Mouse (Mus musculus) adrenal gland, adult 18-20 months (tissue): ENCODE measurements around the gene Wwox. TPM values are rescaled to one million over a fixed set of nuclear protein-coding genes. Genes with fewer than 3 reads are reported as not detected.

ENCODE experiments used
- DNase-seq, 2 experiments: peaks; one replicate each; pipeline ENCODE4 v3.0.0; 2021 to 2022; ENCODE audit warnings: low spot score in 2 of 2
- total RNA-seq, 2 experiments: library from RNA; stranded (reverse); gene quantifications; 1 replicate in 1 of 2; 2 replicates in 1 of 2; pipeline ENCODE4 v1.2.3; 2021

Gene Wwox
- total RNA-seq, 2 experiments from 2014 or later: 26.9 to 27.0 TPM

GRCm38 (mm10) chr8:114716546-114717255 lies 277.2 kb downstream of the Wwox start:
- DNase-seq: peak in 1 of 2 experiments; percentile 15

GRCm38 (mm10) chr8:114718821-114719220 lies 279.4 kb downstream of the Wwox start:
- DNase-seq: no peak

GRCm38 (mm10) chr8:114722611-114723010 lies 283.2 kb downstream of the Wwox start:
- DNase-seq: no peak

GRCm38 (mm10) chr8:114731260-114732140 lies 292.0 kb downstream of the Wwox start:
- no peak for DNase-seq

GRCm38 (mm10) chr8:114743185-114743915 lies 303.9 kb downstream of the Wwox start:
- no peak for DNase-seq

GRCm38 (mm10) chr8:114746373-114746772 lies 306.9 kb downstream of the Wwox start:
- DNase-seq: no peak

- no peak for DNase-seq
Observed at GRCm38 (mm10) chr8:114751376-114752135, 312.1 kb downstream of the Wwox start.

GRCm38 (mm10) chr8:114759621-114760020 lies 320.2 kb downstream of the Wwox start:
- DNase-seq: no peak

GRCm38 (mm10) chr8:114768536-114768935 lies 329.1 kb downstream of the Wwox start:
- no peak for DNase-seq

GRCm38 (mm10) chr8:114770856-114771776 lies 331.7 kb downstream of the Wwox start:
- DNase-seq: peak; percentile 74 to 76

GRCm38 (mm10) chr8:114772276-114772849 lies 332.9 kb downstream of the Wwox start:
- no peak for DNase-seq

GRCm38 (mm10) chr8:114773461-114774414 lies 334.3 kb downstream of the Wwox start:
- DNase-seq: peak; percentile 61 to 70

- DNase-seq: no peak
Observed at GRCm38 (mm10) chr8:114774415-114774775, 334.9 kb downstream of the Wwox start.

GRCm38 (mm10) chr8:114775543-114775942 lies 336.1 kb downstream of the Wwox start:
- no peak for DNase-seq

- no peak for DNase-seq
Observed at GRCm38 (mm10) chr8:114776696-114777095, 337.2 kb downstream of the Wwox start.

GRCm38 (mm10) chr8:114777271-114777980 lies 338.0 kb downstream of the Wwox start:
- DNase-seq: no peak

GRCm38 (mm10) chr8:114779002-114779401 lies 339.5 kb downstream of the Wwox start:
- DNase-seq: no peak

GRCm38 (mm10) chr8:114783321-114783720 lies 343.9 kb downstream of the Wwox start:
- DNase-seq: no peak
